Mouse (Mus musculus) heart, postnatal 0 days (tissue): ENCODE measurements around the gene Adora2a. TPM values are rescaled to one million over a fixed set of nuclear protein-coding genes. Genes with fewer than 3 reads are reported as not detected.
"Not testable (repeated sequence)": the region's sequence is repeated elsewhere in the genome, so short reads cannot be mapped to it uniquely, and the experiment has no call there.

ENCODE experiments used
- ATAC-seq: fragments of 200-750 bp; cut with Nextera tagmentation; 2 replicates; pipeline ENCODE4 v1.8.0; 2017; ENCODE audit warnings: low read depth, moderate number of reproducible peaks, moderate library complexity; ENCODE audit not compliant: insufficient read depth
- DNase-seq: peaks from one replicate; pipeline ENCODE4 v3.0.0-alpha.2; 2016; ENCODE audit warnings: low spot score
- H3K27ac ChIP-seq: fragments of 300-500 bp; sonication (generic); 2 replicates; pipeline ENCODE4 v1.5.1; 2014; ENCODE audit warnings: low read depth, mild to moderate bottlenecking
- H3K27me3 ChIP-seq: fragments of 300-500 bp; sonication (generic); 2 replicates; pipeline ENCODE4 v1.6.1; 2014; ENCODE audit warnings: low read length, mixed read lengths; ENCODE audit not compliant: control insufficient read depth, insufficient read depth
- H3K36me3 ChIP-seq: fragments of 300-500 bp; sonication (generic); replicated peaks from 2 replicates; pipeline ENCODE4 v1.6.1; 2014; ENCODE audit warnings: low read length, mixed read lengths; ENCODE audit not compliant: control insufficient read depth, insufficient read depth
- H3K4me1 ChIP-seq: fragments of 300-500 bp; sonication (generic); 2 replicates; pipeline ENCODE4 v1.6.1; 2014; ENCODE audit warnings: antibody characterized with exemption; ENCODE audit not compliant: control insufficient read depth, insufficient read depth
- H3K4me2 ChIP-seq: fragments of 300-500 bp; sonication (generic); 2 replicates; pipeline ENCODE4 v1.6.1; 2014; ENCODE audit warnings: low read depth, mild to moderate bottlenecking, low read length, moderate library complexity
- H3K4me3 ChIP-seq: fragments of 300-500 bp; sonication (generic); 2 replicates; pipeline ENCODE4 v1.5.1; 2014; ENCODE audit warnings: low read depth, low read length
- H3K9ac ChIP-seq: fragments of 300-500 bp; sonication (generic); replicated peaks from 2 replicates; pipeline ENCODE4 v1.6.1; 2014; ENCODE audit warnings: low read depth, low read length, mixed read lengths
- H3K9me3 ChIP-seq: fragments of 300-500 bp; sonication (generic); replicated peaks from 2 replicates; pipeline ENCODE4 v1.6.1; 2016; ENCODE audit warnings: low read length; ENCODE audit not compliant: control insufficient read depth
- CTCF ChIP-seq: IDR thresholded peaks from 2 replicates; pipeline ENCODE4 v1.5.1; 2016; ENCODE audit warnings: antibody characterized with exemption, control low read depth, low read depth
- EP300 ChIP-seq: IDR thresholded peaks from 2 replicates; pipeline ENCODE4 v1.6.1; 2016; ENCODE audit warnings: antibody characterized with exemption, low read depth
- WGBS: fragments of 180-500 bp; shearing (Covaris S2); extraction: QIAGEN DNeasy Blood & Tissue Kit; methylation state at CpG from one replicate; pipeline ENCODE4 v1.1.7; 2014; 5-methylcytosine and 5-hydroxymethylcytosine counted together
- polyA plus RNA-seq: library from polyadenylated mRNA; unstranded; fragments of >200 nt; fragmentation: Nextera tagmentation; extraction: Ambion mirVana; gene quantifications from 2 replicates; pipeline ENCODE4 v1.2.1, GENCODE M21; 2015
- total RNA-seq: library from RNA; depleted of rRNA; stranded (reverse); fragments of >200 nt; gene quantifications from 2 replicates; pipeline ENCODE4 v1.2.3, GENCODE M21; 2014; ENCODE audit warnings: low replicate concordance

The Adora2a gene
- total and polyA plus RNA-seq, 2 experiments from 2014 or later: 3.6 to 51.3 TPM

- Histone ChIP-seq H3K9ac (no peak overlapping the region), H3K27me3 (no peaks in the 10 kb centered on the region), H3K36me3 (no peaks in the 10 kb centered on the region), H3K4me2 (no peak overlapping the region), H3K4me1 (peaks cover 14% of the 10 kb centered on the region), H3K27ac (peak overlapping the region; percentile 62), H3K9me3 (0 out of 2 replicates have a peak, but pooled peaks cover 4% of the 10 kb centered on the region), H3K4me3 (no peak overlapping the region)
- ATAC-seq (0 out of 2 replicates have a peak, but pooled peaks have one; percentile 60), DNase-seq (peak; percentile 67)
- 12% methylated on average over 2 of the region's 2 CpGs for WGBS
- TF ChIP-seq EP300 (no peak), CTCF (no peak)
Measured at GRCm38 (mm10) chr10:75345265-75345664, 28.6 kb downstream of the Adora2a start.

GRCm38 (mm10) chr10:75350564-75350963 is 33.9 kb downstream of the Adora2a start:
- H3K27ac ChIP-seq: 0 out of 2 replicates have a peak overlapping the region, but pooled peaks have one; percentile 30
- TF ChIP-seq EP300: no peak
- no peak for TF ChIP-seq CTCF
- H3K4me3 ChIP-seq: no peak overlapping the region
- H3K27me3 ChIP-seq: no peaks in the 10 kb centered on the region
- DNase-seq (no peak), ATAC-seq (no peak)
- no peaks in the 10 kb centered on the region for H3K36me3 ChIP-seq
- H3K4me1 ChIP-seq: peaks cover 4% of the 10 kb centered on the region; the same call in 1 of the 2 replicates
- whole genome bisulfite sequencing: 61% methylated on average over 5 of the region's 5 CpGs
- H3K4me2 ChIP-seq: no peak overlapping the region
- H3K9ac ChIP-seq: no peak overlapping the region
- H3K9me3 ChIP-seq: 0 out of 2 replicates have a peak, but pooled peaks cover 4% of the 10 kb centered on the region

- TF ChIP-seq CTCF: no peak
- TF ChIP-seq EP300: no peak
- Histone ChIP-seq H3K4me2 (no peak overlapping the region), H3K36me3 (no peaks in the 10 kb centered on the region), H3K4me3 (no peak overlapping the region), H3K27me3 (no peaks in the 10 kb centered on the region), H3K27ac (no peak overlapping the region), H3K9me3 (no peaks in the 10 kb centered on the region), H3K9ac (no peak overlapping the region), H3K4me1 (peaks cover 5% of the 10 kb centered on the region; the same call in 1 of the 2 replicates)
- DNase-seq (no peak), ATAC-seq (no peak)
- WGBS: 86% methylated on average over 12 of the region's 12 CpGs
Measured at GRCm38 (mm10) chr10:75352541-75352940, 35.9 kb downstream of the Adora2a start.

GRCm38 (mm10) chr10:75353838-75354241 is 37.2 kb downstream of the Adora2a start:
- not testable (repeated sequence) for H3K9ac ChIP-seq, H3K9me3 ChIP-seq, H3K27me3 ChIP-seq, H3K4me3 ChIP-seq, DNase-seq, H3K4me2 ChIP-seq, H3K4me1 ChIP-seq, H3K36me3 ChIP-seq
- WGBS: 44% methylated on average over 9 of the region's 9 CpGs
- ATAC-seq: peak; percentile 44
- H3K27ac ChIP-seq: peak overlapping the region; percentile 34; the same call in 1 of the 2 replicates

- no peaks in the 10 kb centered on the region for H3K9me3 ChIP-seq
- no peak for DNase-seq
- no peak overlapping the region for H3K9ac ChIP-seq
- 37% methylated on average over 4 of the region's 4 CpGs for WGBS
- H3K27me3 ChIP-seq: no peaks in the 10 kb centered on the region
- no peak overlapping the region for H3K4me2 ChIP-seq
- TF ChIP-seq CTCF (no peak), EP300 (no peak)
- peaks cover 5% of the 10 kb centered on the region; the same call in 1 of the 2 replicates for H3K4me1 ChIP-seq
- H3K4me3 ChIP-seq: no peak overlapping the region
- no peak for ATAC-seq
- no peaks in the 10 kb centered on the region for H3K36me3 ChIP-seq
- H3K27ac ChIP-seq: no peak overlapping the region
Measured at GRCm38 (mm10) chr10:75355341-75355740, 38.7 kb downstream of the Adora2a start.

GRCm38 (mm10) chr10:75364214-75364690 is 47.6 kb downstream of the Adora2a start:
- ATAC-seq (peak; percentile 91), DNase-seq (peak; percentile 84)
- WGBS: 8% methylated on average over 1 of the region's 1 CpGs
- Histone ChIP-seq H3K4me2 (peak overlapping the region; percentile 42; the same call in 1 of the 2 replicates), H3K4me1 (peaks cover 15% of the 10 kb centered on the region), H3K27ac (peak overlapping the region; percentile 82)
- not testable (repeated sequence) for H3K9me3 ChIP-seq, H3K4me3 ChIP-seq, H3K36me3 ChIP-seq, H3K27me3 ChIP-seq, H3K9ac ChIP-seq
- 0 out of 2 replicates have a peak, but pooled peaks have one; percentile 29 for TF ChIP-seq EP300
